Mouse (Mus musculus) heart, adult 9 months (tissue): ENCODE measurements around the gene Dhtkd1.
"Not testable (repeated sequence)": the region's sequence is repeated elsewhere in the genome, so short reads cannot be mapped to it uniquely, and the experiment has no call there.

Source experiments
- DNase-seq, 2 experiments: peaks; one replicate each; pipeline ENCODE4 v3.0.0; 2022; ENCODE audit warnings: low spot score in 2 of 2

Dhtkd1 gene

DNA sequence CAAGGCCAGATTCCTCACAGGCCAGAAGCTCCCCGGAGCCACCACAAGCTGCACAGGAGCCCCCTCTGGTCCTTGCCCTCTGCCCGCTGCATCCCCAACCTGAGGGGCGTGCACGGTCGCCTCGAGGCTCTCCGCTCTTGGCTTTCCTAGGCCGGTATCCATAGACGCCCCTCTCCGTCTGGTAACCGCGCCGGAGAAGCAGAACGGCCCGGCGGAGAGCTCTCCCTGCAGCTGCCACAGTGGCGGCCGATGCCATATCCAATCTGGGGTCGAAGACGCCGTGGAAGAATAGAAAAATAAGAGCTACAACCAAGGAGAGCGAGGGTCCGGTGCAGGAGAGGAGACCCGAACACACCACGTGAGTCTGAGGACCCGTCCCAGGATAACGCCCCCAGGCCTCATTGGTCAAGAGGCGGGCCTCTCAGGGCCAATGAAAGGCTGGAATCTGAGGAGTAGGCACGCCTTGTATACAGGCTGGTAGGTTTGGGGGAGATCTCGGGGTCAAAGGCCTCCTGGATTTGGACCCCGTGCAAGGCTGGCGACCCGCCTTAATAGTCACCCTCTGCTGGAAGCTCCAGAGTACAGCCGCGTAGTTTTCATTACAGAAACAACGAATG is at the start of gene Dhtkd1:
Dhtkd1 (minus strand) TSS at position 377 of the 617 bp plus-strand sequence.
- peak; percentile 70 to 81 for DNase-seq

DNA sequence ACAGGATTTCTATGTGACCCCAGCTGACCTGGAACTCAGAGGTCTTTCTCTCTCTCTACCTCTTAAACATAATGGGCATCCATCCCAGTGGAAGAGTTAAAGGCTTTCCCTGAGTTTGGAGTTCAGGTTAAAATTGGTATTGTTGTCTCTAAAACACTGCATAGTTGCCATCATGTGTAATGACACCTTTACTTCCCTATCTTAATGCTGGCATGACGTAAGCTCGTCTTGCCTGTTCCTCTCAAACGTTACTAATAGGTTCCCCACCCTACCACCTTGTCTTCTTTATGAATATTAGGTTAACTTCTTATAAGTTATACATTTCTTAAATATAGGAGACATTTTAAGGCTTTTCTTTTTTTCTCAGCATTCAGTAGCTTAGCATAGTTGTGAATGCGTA is 34.9 kb upstream of the Dhtkd1 start:
- no peak for DNase-seq

DNA sequence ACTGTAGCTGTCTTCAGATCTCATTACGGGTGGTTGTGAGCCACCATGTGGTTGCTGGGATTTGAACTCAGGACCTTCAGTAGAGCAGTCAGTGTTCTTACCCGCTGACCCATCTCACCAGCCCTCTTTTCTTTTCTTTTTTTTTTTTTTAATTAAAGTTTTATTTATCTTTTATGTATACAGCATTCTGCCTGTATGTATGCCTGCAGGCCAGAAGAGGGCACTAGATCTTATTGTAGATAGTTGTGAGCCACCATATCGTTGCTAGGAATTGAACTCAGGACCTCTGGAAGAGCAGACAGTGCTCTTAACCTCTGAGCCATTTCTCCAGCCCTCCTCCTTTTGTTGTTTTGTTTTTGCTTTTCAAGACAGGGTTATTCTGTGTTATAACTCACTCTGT is 28.0 kb upstream of the Dhtkd1 start:
- DNase-seq = not testable (repeated sequence)

DNA sequence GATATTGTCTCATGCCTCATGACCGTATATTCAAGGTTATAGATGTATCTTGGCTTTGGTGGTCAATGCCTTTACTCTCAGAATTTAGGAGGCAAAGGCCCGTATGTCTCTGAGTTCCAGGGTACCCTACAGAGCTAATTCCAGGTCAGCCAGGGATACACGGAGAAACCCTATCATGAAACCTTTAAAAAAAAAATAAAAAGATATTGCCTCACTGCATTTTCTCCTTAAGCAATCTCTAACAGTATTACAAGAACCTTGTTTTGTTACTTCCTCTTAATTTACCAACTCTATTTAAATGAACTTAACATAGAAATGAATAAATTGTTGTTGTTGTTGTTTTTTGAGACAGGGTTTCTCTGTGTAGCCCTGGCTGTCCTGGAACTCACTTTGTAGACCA is 23.4 kb upstream of the Dhtkd1 start:
- no peak for DNase-seq

DNA sequence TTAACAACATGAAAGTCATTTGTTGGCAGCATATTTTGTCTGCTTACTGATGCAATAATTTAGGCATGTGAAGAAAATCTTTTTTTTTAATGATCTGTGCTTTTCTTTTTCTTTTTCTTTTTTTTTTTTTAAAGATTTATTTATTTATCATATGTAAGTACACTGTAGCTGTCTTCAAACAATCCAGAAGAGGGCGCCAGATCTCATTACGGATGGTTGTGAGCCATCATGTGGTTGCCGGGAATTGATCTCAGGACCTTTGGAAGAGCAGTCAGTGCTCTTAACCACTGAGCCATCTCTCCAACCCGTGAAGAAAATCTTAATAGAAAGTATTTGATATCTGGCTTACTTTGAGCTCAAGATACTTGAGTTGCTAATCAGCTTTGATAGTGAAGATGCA is 21.1 kb upstream of the Dhtkd1 start:
- DNase-seq = not testable (repeated sequence)

DNA sequence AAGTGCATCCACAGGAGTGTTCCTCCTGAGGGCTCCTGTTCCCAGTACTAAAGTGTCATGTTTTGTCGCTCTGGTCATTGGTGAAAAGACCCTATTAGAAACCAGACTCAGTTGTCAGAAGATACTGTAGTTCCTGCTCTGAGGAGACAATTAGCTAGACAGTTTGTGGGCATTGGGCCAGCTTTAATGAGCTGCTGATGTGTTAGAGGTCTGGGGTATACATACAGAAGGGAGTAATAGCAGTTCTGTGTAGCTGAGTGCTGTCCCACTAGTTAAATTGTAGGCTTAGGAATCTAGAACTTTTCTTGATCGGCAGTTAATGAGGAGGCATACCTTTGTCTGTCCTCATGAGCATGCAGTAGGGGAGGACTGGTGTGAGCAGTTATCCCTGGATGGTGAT is 19.7 kb upstream of the Dhtkd1 start:
- DNase-seq = no peak

DNA sequence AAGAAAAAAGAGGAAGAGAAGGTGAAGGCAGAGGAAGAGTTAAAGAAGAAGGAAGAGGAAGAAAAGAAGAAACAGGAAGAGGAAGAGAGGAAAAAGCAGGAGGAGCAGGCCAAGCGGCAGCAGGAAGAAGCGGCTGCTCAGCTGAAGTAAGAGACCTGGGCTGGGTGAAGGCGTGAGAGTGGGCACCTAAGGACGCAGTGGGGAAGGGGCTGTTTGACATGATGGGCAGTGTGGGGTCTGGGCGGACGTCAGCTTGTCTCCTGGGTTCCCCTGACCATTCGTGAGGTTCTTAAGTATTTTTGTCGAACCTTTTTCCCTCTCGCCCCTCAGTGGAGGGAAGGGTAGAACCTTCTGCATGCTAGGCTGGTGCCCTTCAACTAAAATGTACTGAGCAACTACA is 15.1 kb upstream of the Dhtkd1 start:
- DNase-seq = no peak

DNA sequence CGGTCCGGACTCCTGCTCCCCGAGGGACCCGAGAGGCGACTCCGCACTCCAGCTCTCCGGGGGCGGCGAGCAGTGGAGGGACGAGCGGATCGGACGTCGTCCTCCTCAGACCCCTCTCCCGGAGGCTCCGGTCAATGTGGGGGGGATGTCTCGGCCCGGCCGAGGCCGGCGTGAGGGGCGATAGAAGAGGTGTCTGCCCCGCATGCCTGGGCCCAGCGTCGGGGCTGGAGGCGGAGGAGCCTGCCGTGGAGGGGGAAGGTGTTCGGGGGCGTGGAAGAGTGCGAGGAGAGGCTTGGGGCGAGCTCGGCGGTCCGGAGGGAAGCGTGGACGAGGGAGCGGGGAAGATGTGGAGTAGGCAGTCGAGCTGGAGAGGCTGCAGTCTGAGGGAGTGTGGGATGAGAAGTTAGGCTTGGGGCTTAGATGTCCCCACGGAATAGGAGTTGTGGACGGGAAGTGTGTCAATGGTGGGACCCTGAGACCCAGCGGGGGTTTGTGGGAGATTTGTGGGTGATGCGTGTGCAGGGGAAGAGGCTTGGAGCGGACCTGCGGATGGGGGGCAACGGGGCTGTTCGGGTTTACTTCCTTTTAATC is 9.1 kb upstream of the Dhtkd1 start:
- DNase-seq = no peak

DNA sequence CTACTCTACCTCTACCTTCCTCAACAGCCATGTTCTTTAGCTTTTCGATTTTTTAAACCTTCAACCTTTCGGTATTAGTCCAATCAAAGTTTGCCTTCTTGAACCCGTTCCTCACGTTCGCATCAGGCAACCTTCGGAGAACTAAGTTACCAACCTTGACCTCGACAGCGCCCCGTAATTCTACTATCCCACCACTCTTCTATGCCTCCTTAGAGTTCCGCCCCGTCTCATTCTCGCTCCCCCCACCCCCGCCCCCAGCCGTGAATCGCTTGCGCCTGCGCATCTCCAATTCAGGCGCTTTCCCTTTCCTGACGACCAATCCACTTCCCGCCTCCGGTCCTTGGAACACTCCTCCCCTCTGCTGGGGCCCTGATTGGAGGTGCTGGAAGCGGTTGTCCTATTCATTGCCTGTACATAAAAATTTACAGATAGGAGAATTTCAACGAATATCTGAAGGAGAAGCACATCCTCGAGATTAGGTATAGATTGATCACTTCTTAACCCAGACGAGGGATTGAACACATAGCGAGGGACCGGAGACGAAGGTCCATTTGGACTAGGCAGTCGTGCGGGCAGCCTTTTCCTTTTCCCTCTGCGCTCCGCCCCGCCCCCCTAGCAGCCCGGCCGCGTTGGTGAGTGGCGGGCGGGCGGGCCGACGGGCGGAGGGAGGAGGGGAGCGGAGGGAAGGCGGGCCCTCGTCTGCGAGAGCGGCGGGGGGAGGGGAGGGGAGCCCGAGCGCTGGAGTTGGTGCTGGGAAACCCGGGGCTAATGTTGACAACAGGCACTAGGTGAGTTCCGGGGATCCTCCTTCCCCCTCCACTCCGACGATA is 8.4 kb upstream of the Dhtkd1 start, which contains the start of gene Upf2:
Upf2 (plus strand) TSS at position 704 of the 830 bp plus-strand sequence.
- peak; percentile 96 for DNase-seq

DNA sequence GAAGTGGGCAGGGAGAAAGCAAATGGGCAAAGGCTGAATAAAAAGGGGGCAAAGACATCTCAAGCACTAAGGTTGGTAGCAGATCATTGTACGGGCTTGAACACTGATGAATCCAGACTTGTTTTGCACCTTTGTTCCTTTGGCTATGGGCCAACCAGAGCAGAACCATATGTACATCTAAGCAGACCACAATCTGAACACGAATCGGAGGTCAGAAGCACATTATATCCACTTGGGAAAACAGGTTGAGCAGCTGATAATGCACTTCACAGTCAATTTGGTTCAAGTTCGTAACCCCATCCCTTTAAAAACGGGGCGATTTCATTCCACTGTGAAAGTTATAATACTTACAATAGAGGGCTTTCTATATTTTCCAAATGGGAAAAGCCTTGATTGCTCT is 7.7 kb upstream of the Dhtkd1 start:
- DNase-seq = peak in 1 of 2 experiments; percentile 4

DNA sequence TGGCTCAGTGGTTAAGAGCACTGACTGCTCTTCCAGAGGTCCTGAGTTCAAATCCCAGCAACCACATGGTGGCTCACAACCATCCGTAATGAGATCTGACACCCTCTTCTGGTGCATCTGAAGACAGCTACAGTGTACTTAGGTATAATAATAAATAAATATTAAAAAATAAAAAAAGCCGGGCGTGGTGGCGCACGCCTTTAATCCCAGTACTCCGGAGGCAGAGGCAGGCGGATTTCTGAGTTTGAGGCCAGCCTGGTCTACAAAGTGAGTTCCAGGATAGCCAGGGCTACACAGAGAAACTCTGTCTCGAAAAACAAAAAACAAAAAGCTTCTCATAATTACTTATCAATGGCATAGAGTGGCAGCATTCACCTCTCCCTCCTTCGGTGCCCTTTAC is 7.2 kb upstream of the Dhtkd1 start:
- not testable (repeated sequence) for DNase-seq

DNA sequence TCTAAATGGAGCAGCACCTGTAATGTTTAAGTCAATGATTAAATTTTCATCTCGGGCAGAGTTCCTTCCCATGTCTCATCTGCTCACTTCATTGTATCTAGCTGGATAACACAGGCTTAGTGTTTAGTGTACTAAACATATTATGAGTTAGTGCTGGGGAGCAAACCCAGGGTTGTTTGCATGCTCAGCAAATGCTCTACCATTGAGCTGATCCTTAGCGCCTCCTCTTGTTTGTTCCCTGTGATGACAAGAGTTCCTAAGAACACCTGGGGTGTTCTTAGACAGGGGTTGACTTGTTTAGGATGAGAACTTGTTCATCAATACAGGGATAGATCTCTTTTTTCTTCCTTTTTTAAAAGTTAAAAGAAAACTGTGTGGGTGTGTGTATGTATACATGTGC is 6.4 kb upstream of the Dhtkd1 start:
- no peak for DNase-seq

DNA sequence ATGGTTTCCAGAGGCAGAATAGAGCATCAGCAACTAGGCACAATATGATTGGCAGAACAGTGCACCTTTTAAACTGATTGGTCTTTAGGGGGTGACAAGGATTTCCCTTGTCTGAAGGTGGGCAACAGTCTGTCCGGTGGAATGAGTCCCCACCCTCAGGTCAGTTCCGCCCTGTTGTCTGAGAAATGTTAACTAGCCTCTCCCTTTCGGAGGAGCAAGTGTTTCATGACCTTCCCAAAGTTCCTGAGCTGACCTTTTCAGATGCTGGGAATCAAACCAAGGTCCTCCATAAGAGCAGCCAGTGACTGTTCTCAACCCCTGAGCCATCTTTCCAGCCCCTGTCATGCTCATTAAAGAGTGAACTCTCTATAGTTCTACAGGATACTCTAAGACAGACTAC is 4.3 kb upstream of the Dhtkd1 start:
- no peak for DNase-seq

DNA sequence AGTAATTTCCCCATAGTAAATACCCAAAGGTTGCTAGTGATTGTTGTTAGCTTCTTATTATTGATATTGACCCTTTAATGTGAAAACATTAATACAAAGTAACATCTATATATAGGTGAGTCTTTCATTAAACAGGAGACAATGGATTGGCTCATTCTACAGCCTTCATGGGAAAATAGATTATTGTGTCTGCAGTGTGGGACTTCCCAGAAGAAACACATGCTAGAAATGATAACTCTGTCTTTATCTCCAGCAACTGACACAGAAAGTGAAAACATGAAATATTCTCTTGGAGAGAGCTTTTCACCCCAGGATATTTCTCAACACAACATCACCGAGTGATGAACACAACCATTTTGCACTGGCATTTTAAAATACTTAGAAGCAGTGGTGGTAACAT is 3.0 kb upstream of the Dhtkd1 start:
- DNase-seq = no peak

DNA sequence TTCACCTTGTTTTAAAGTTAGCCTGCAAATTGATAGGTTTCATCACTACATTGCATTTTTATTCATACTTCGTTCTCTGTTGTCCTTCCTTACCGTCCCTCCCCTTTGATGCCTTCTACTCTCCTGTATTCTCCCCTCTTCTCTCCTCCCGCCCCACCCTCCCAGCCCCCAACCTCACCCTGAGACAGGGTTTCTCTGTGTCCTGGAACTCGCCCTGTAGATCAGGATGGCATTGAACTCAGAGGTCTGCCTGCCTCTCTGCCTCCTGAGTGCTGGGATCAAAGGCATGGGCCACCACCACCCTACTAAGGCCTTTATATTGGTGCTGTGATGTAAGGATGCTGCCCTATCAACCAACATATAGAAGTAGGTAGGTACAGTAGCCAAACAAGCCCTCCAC is 479 bp upstream of the Dhtkd1 start:
- DNase-seq = no peak

DNA sequence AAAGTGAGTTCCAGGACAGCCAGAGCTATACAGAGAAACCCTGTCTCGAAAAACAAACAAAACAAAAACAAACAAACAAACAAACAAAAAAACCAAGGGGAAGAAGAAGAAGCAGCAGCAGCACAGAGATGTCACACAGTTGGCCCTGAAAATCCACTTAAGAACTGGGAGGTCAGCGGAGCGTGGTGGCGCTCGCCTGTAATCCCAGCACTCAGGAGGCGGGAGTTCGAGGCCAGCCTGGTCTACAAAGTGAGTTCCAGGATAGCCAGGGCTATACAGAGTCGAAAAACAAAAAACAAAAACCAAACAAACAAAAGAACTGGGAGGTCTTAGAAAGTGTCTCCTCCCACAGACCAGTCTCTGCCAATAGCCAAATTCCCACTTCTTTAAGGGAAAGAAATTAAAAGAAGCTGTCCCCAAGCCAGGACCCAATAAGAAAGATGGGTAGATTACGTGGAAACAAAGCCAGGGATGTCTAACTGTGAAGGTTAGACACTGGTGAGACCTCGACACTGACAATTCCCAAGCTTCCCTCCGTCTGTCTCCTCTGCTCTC is 654 bp downstream of the Dhtkd1 start:
- DNase-seq = no peak

DNA sequence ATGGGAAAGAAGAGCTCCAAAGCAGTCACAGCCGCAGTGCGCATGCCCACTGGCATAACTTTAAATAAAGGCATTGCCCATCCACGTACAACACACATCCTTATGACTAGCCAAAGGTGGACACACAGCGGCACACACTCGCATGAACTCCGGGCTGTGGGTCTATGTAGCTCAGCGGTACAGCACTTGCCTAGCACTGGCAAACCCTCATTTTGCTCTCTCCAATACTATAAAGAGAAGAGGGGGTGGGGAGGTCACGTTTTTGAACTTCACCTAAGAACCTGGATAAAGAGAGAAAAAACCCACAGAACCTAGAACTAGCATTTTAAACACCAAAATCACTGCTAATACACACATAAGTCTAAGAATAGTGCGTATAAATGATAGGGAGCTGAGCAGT is 1.7 kb downstream of the Dhtkd1 start:
- no peak for DNase-seq

DNA sequence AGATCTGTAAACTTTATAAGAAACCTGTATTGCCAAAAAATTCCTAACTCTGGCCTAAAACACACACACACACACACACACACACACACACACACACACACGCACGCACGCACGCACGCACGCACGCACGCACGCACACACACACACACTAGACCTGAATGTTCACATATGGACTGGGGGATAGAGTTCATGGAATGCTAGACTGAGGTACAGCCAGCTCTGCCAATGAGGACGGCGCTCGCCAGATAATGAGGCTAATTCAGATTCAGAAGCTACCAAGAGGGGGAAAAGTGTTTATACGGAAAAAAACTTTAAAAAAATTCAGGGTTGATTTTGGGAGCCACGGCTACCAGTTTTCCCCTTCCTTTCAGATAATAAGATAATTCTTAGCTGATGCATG is 2.7 kb downstream of the Dhtkd1 start:
- DNase-seq = no peak

DNA sequence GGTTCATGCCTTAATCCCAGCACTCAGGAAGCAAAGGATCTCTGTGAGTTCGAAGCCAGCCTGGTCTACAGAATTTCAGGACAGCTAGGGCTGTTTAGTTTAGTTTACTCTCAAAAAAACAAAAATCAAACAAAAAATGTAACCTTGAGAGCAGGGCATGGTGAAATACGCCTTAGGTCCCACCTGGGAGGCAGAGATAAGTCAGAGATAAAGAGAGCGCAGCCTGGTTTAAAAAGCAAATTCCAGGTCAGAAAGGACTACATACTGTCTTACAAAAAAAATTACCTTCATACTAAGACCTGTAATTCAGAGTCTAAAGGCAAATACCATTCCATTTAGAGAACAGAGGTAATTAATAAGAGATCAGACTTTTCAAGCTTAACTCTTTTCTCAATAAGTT is 3.3 kb downstream of the Dhtkd1 start:
- DNase-seq = no peak

DNA sequence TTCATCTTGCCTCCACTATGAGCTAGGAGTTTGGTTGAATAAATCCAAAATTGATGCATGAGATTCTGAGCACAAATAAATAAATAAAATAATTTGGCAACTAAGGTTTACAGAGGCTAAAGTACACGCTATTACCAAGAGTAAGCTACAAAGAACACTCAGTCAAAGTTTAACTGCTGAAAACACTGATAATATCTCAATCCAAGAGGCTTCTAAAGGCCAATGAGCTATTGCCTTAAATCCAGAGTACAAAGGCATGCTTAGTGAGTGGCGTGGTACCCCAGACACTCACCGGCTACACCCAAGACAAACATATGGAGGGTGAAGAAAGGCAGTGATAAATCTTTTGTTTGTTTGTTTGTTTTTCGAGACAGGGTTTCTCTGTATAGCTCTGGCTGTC is 6.0 kb downstream of the Dhtkd1 start:
- DNase-seq = no peak

DNA sequence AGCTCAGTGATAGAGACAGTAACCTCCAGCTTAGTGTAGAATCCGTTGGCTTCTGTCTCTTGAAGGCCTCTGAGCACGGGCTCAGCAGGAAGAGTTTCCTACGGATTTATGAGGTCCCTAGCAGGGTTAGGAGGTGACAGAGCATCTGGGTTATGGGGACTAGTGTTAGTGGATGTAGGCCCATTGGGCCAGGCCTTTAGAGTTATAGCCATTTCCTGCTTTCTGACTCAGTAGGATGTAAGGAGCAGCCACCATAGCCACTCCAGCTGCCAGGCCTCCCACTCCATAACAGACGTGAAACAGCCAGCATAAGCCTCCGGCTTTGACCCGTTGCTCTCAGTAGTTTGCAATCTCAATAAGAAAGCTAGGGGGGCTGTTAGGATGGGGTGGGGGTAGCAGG is 6.5 kb downstream of the Dhtkd1 start:
- no peak for DNase-seq

DNA sequence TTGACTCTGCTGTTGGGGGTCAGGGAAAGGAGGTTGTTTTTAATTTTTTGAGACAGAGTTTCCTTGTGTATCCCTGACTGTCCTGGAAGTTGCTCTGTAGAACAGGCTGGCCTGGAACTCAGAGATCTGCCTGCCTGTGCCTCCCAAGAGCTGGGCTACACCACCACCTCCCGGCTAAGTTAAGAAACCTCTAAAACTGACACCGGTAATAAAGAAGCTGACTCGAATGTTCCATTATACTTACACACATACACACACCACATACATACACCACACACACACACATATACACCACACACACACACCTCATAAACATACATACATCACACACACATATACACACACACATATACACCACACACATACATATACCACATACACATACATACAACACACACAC is 7.7 kb downstream of the Dhtkd1 start:
- DNase-seq = no peak

DNA sequence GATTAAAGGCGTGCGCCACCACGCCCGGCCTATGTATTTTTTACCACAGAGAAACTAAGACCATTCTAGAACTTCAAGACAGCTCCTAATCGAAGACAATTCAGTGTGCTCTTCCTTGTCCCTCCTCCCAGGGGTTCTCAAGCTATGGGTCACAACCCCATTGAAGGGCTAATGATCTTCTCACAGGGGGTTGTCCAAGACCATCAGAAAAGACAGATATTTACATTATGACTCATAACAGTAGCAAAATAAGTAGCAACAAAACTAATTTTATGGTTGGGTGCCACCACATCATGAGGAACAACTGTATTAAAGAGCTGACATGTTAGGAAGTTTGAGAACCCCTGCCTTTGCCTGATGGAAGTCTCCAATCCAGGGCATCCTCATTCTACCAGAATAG is 10.7 kb downstream of the Dhtkd1 start:
- no peak for DNase-seq
